In genomic region chr3:53200853-53201252, GRCm38 (mm10) we compare ENCODE assay signal across 18 mouse cellular contexts.
DNase-seq lines count a peak whose midpoint lies in the region; ATAC-seq and TF ChIP-seq lines count a peak whose summit lies in the region.
"Had no signal": no experiment of that assay in that cellular context is flagged by ENCODE, and none has a peak within 500 bp of the region (broad histone marks: within the 10 kb centered on the region; RNA-seq: fewer than 3 reads in every experiment).

No protein-coding gene starts in this region.

- TF ChIP-seq CTCF in forebrain, postnatal 0 days (IDR thresholded peaks at IDR 0.05; ENCODE audit: low read depth) = no peak
- no peak for TF ChIP-seq CTCF in hindbrain, postnatal 0 days (IDR thresholded peaks at IDR 0.05; ENCODE audit: low read depth)

- no peaks in the 10 kb centered on the region for H3K9me3 ChIP-seq in forebrain, embryonic 10.5 days
- no peaks in the 10 kb centered on the region for H3K9me3 ChIP-seq in forebrain, postnatal 0 days (ENCODE audit: low read length)
- H3K9me3 ChIP-seq in heart, embryonic 12.5 days (replicated peaks) = no peaks in the 10 kb centered on the region
- H3K9me3 ChIP-seq in heart, embryonic 11.5 days (replicated peaks; ENCODE audit: control insufficient read depth, low read length) = no peaks in the 10 kb centered on the region
- H3K9me3 ChIP-seq in hindbrain, embryonic 13.5 days = no peaks in the 10 kb centered on the region
- no peaks in the 10 kb centered on the region for H3K9me3 ChIP-seq in hindbrain, postnatal 0 days (ENCODE audit: low read length)
- H3K9me3 ChIP-seq: embryonic facial prominence, embryonic 13.5 days; liver, embryonic 12.5 days had no signal

- no peak for ATAC-seq in forebrain, postnatal 0 days
- 0 out of 2 replicates have a peak, but pooled peaks have one; percentile 64 for ATAC-seq in heart, embryonic 12.5 days (ENCODE audit: insufficient number of reproducible peaks, low FRiP score)
- no peak for ATAC-seq in heart, embryonic 11.5 days (replicated peaks; ENCODE audit: insufficient number of reproducible peaks, low FRiP score, low TSS enrichment)
- no peak for ATAC-seq in hindbrain, embryonic 13.5 days (ENCODE audit: low FRiP score)
- ATAC-seq in hindbrain, postnatal 0 days = no peak
- ATAC-seq: liver, embryonic 12.5 days had no signal

- H3K9ac ChIP-seq in forebrain, postnatal 0 days = no peak overlapping the region
- H3K9ac ChIP-seq in heart, embryonic 12.5 days = no peak overlapping the region
- H3K9ac ChIP-seq in heart, embryonic 11.5 days (ENCODE audit: low read depth, low read length) = no peak overlapping the region
- no peak overlapping the region for H3K9ac ChIP-seq in hindbrain, embryonic 13.5 days
- no peak overlapping the region for H3K9ac ChIP-seq in hindbrain, postnatal 0 days (replicated peaks; ENCODE audit: low read length)
- H3K9ac ChIP-seq: embryonic facial prominence, embryonic 13.5 days; liver, embryonic 12.5 days; lung, embryonic 14.5 days had no signal

- H3K4me2 ChIP-seq in forebrain, postnatal 0 days (ENCODE audit: low read depth) = no peak overlapping the region
- H3K4me2 ChIP-seq in heart, embryonic 12.5 days = no peak overlapping the region
- H3K4me2 ChIP-seq in heart, embryonic 11.5 days = no peak overlapping the region
- H3K4me2 ChIP-seq in hindbrain, embryonic 13.5 days = no peak overlapping the region
- no peak overlapping the region for H3K4me2 ChIP-seq in hindbrain, postnatal 0 days (ENCODE audit: low read depth, low read length)
- H3K4me2 ChIP-seq: liver, embryonic 12.5 days; lung, embryonic 14.5 days had no signal

- no peak overlapping the region for H3K4me3 ChIP-seq in forebrain, embryonic 10.5 days
- H3K4me3 ChIP-seq in forebrain, postnatal 0 days (ENCODE audit: low read depth, low read length) = no peak overlapping the region
- H3K4me3 ChIP-seq in heart, embryonic 12.5 days = no peak overlapping the region
- no peak overlapping the region for H3K4me3 ChIP-seq in heart, embryonic 11.5 days (ENCODE audit: low read depth, low read length)
- H3K4me3 ChIP-seq in hindbrain, embryonic 13.5 days = no peak overlapping the region
- no peak overlapping the region for H3K4me3 ChIP-seq in hindbrain, postnatal 0 days (ENCODE audit: low read length)
- H3K4me3 ChIP-seq: embryonic facial prominence, embryonic 13.5 days; liver, embryonic 12.5 days had no signal

- no peaks in the 10 kb centered on the region for H3K36me3 ChIP-seq in forebrain, embryonic 10.5 days (replicated peaks)
- H3K36me3 ChIP-seq in forebrain, postnatal 0 days (ENCODE audit: insufficient read depth) = no peaks in the 10 kb centered on the region
- no peaks in the 10 kb centered on the region for H3K36me3 ChIP-seq in heart, embryonic 12.5 days
- H3K36me3 ChIP-seq in heart, embryonic 11.5 days (ENCODE audit: control insufficient read depth, insufficient read depth, low read length) = no peaks in the 10 kb centered on the region
- H3K36me3 ChIP-seq in hindbrain, embryonic 13.5 days = no peaks in the 10 kb centered on the region
- H3K36me3 ChIP-seq in hindbrain, postnatal 0 days (ENCODE audit: insufficient read depth, low read length) = no peaks in the 10 kb centered on the region
- H3K36me3 ChIP-seq: embryonic facial prominence, embryonic 13.5 days; liver, embryonic 12.5 days had no signal

- H3K27ac ChIP-seq in forebrain, embryonic 10.5 days = peak overlapping the region; percentile 82; the same call in 1 of the 2 replicates
- H3K27ac ChIP-seq in forebrain, postnatal 0 days (ENCODE audit: low read depth, low read length) = no peak overlapping the region
- peak overlapping the region; percentile 44; the same call in 1 of the 2 replicates for H3K27ac ChIP-seq in heart, embryonic 12.5 days (ENCODE audit: poor library complexity, severe bottlenecking)
- no peak overlapping the region for H3K27ac ChIP-seq in heart, embryonic 11.5 days (ENCODE audit: low read depth, low read length)
- peak overlapping the region; percentile 55; the same call in 1 of the 2 replicates for H3K27ac ChIP-seq in hindbrain, embryonic 13.5 days
- H3K27ac ChIP-seq in hindbrain, postnatal 0 days = no peak overlapping the region
- H3K27ac ChIP-seq: liver, embryonic 12.5 days; stomach, postnatal 0 days had no signal

- no peak for DNase-seq in forebrain, embryonic 10.5 days (ENCODE audit: extremely low spot score, low spot score)
- no peak for DNase-seq in forebrain, postnatal 0 days
- DNase-seq in hindbrain, postnatal 0 days (ENCODE audit: low spot score) = no peak
- peak; percentile 36 for DNase-seq in NIH3T3 (ENCODE audit: low read depth)
- no peak for DNase-seq in natural killer cell, adult 2 months (ENCODE audit: low spot score in 2 of 2)
- DNase-seq: adrenal gland, postnatal 14 days; B cell, adult 2 months; gastrocnemius, postnatal 10 days; kidney, adult 2 months; kidney, postnatal 36 days; layer of hippocampus, adult 9-11 months; lung, embryonic 14.5 days had no signal

- peaks cover 38% of the 10 kb centered on the region for H3K4me1 ChIP-seq in forebrain, embryonic 10.5 days
- peaks cover 7% of the 10 kb centered on the region; the same call in 1 of the 2 replicates for H3K4me1 ChIP-seq in forebrain, postnatal 0 days (ENCODE audit: insufficient read depth)
- H3K4me1 ChIP-seq in heart, embryonic 12.5 days (replicated peaks) = peaks cover 54% of the 10 kb centered on the region
- peaks cover 45% of the 10 kb centered on the region for H3K4me1 ChIP-seq in heart, embryonic 11.5 days (ENCODE audit: control insufficient read depth, insufficient read depth, low read length)
- H3K4me1 ChIP-seq in hindbrain, embryonic 13.5 days (replicated peaks) = peaks cover 42% of the 10 kb centered on the region
- H3K4me1 ChIP-seq in hindbrain, postnatal 0 days (ENCODE audit: insufficient read depth, low read length) = peaks cover 29% of the 10 kb centered on the region
- H3K4me1 ChIP-seq: liver, embryonic 12.5 days had no signal

- WGBS in forebrain, embryonic 10.5 days = 79% methylated on average over 10 of the region's 10 CpGs
- WGBS in forebrain, postnatal 0 days = 58% methylated on average over 10 of the region's 10 CpGs
- 36% methylated on average over 10 of the region's 10 CpGs for whole genome bisulfite sequencing in heart, embryonic 12.5 days
- WGBS in heart, embryonic 11.5 days (ENCODE audit: insufficient replicate concordance) = 36% methylated on average over 10 of the region's 10 CpGs
- 59% methylated on average over 10 of the region's 10 CpGs for WGBS in hindbrain, embryonic 13.5 days
- WGBS in hindbrain, postnatal 0 days = 57% methylated on average over 10 of the region's 10 CpGs

- no peaks in the 10 kb centered on the region for H3K27me3 ChIP-seq in forebrain, embryonic 10.5 days (ENCODE audit: poor library complexity, severe bottlenecking)
- H3K27me3 ChIP-seq in forebrain, postnatal 0 days (ENCODE audit: insufficient read depth, low read length) = no peaks in the 10 kb centered on the region
- H3K27me3 ChIP-seq in heart, embryonic 12.5 days (replicated peaks) = no peaks in the 10 kb centered on the region
- H3K27me3 ChIP-seq in heart, embryonic 11.5 days (ENCODE audit: control insufficient read depth, insufficient read depth, low read length) = no peaks in the 10 kb centered on the region
- no peaks in the 10 kb centered on the region for H3K27me3 ChIP-seq in hindbrain, embryonic 13.5 days
- H3K27me3 ChIP-seq in hindbrain, postnatal 0 days (ENCODE audit: insufficient read depth, low read length) = no peaks in the 10 kb centered on the region
- H3K27me3 ChIP-seq: liver, embryonic 12.5 days had no signal

Comparison
In these comparisons a context has a peak if more than half of its experiments do, and no peak if none do; other contexts are left out.
1. H3K27ac ChIP-seq: peak in forebrain, embryonic 10.5 days (single experiment), heart, embryonic 12.5 days (single experiment) and hindbrain, embryonic 13.5 days (single experiment); none in forebrain, postnatal 0 days (single experiment), heart, embryonic 11.5 days (single experiment) and hindbrain, postnatal 0 days (single experiment).